Mouse (Mus musculus): ENCODE results near the gene Dgkg.

DNA sequence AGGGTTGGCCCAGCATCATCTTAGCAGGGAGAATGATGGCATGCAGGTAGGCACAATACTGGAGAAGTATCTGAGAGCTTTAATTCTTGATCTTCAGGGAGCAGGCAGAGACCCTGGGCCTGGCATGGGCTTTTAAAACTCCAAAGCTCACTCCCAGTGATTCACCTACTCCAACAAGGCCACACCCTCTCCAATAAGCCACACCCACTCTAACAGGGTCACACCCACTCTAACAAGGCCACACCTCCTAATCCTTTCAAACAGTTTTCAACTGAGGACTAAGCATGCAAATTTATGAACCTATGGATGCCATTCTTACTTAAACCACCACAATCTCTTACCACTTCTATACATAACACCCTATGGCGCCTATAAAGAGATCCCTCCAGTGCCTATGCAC lies 11.8 kb downstream of the Dgkg start:
- no peak for TF ChIP-seq POLR2A (IDR thresholded peaks at IDR 0.05; ENCODE audit: borderline replicate concordance, insufficient read depth, low read length)
- TF ChIP-seq CTCF (IDR thresholded peaks at IDR 0.05; ENCODE audit: borderline replicate concordance, insufficient read depth, low read depth, low read length) = no peak

Data from cerebellum, adult 2 months (tissue).